Mouse (Mus musculus): ENCODE results near the gene Iqgap2.

GRCm38 (mm10) chr13:95820071-95820470, 71.7 kb downstream of the Iqgap2 start:
- TF ChIP-seq E2F4 (IDR thresholded peaks at IDR 0.05; ENCODE audit: borderline replicate concordance, low read depth, low read length) (no peak), RCOR1 (IDR thresholded peaks at IDR 0.05; ENCODE audit: low read depth, low read length) (no peak), USF1 (IDR thresholded peaks at IDR 0.05; ENCODE audit: low read depth, low read length) (no peak), USF2 (IDR thresholded peaks at IDR 0.05; ENCODE audit: borderline replicate concordance in 1 of 2, insufficient read depth in 1 of 2, low read depth in 1 of 2, low read length in 2 of 2) (no peak), GATA1 (IDR thresholded peaks at IDR 0.05; ENCODE audit: low read depth, low read length) (no peak), CHD2 (IDR thresholded peaks at IDR 0.05; ENCODE audit: low read length) (no peak), CTCF (IDR thresholded peaks at IDR 0.05 in 2 of 3, conservative IDR thresholded peaks at IDR 0.05 in 1 of 3; ENCODE audit: control insufficient read depth in 1 of 3, insufficient read depth in 1 of 3, low read depth in 2 of 3, low read length in 3 of 3, poor library complexity in 1 of 3, severe bottlenecking in 1 of 3) (no peak), ZMIZ1 (IDR thresholded peaks at IDR 0.05; ENCODE audit: low read depth, low read length) (no peak)
